Mouse (Mus musculus) retina, postnatal 7 days (tissue): ENCODE measurements around the gene St3gal4.
"Not testable (repeated sequence)": the region's sequence is repeated elsewhere in the genome, so short reads cannot be mapped to it uniquely, and the experiment has no call there.

Experiments
- DNase-seq: peaks from one replicate; pipeline ENCODE4 v3.0.0-alpha.2; 2012; ENCODE audit warnings: low read depth, low spot score

The St3gal4 gene

GRCm38 (mm10) chr9:35119168-35119567 is at the start of gene St3gal4:
TSS of gene St3gal4 (minus strand) at chr9:35119268.
- no peak for DNase-seq

GRCm38 (mm10) chr9:35166798-35167635 is 47.9 kb upstream of the St3gal4 start:
- DNase-seq: peak; percentile 6

GRCm38 (mm10) chr9:35166144-35166797 is 47.2 kb upstream of the St3gal4 start:
- peak; percentile 59 for DNase-seq

GRCm38 (mm10) chr9:35164142-35164874 is 45.2 kb upstream of the St3gal4 start:
- no peak for DNase-seq

- DNase-seq: no peak
Observed at GRCm38 (mm10) chr9:35163011-35163690, 44.1 kb upstream of the St3gal4 start.

- DNase-seq: no peak
Observed at GRCm38 (mm10) chr9:35161721-35162120, 42.7 kb upstream of the St3gal4 start.

GRCm38 (mm10) chr9:35160662-35161061 is 41.6 kb upstream of the St3gal4 start:
- no peak for DNase-seq

- DNase-seq: no peak
Observed at GRCm38 (mm10) chr9:35158477-35158876, 39.4 kb upstream of the St3gal4 start.

- DNase-seq: no peak
Observed at GRCm38 (mm10) chr9:35156862-35157261, 37.8 kb upstream of the St3gal4 start.

- no peak for DNase-seq
Observed at GRCm38 (mm10) chr9:35156002-35156710, 37.1 kb upstream of the St3gal4 start.

- no peak for DNase-seq
Observed at GRCm38 (mm10) chr9:35152923-35153322, 33.9 kb upstream of the St3gal4 start.

- not testable (repeated sequence) for DNase-seq
Observed at GRCm38 (mm10) chr9:35148822-35149221, 29.8 kb upstream of the St3gal4 start.

GRCm38 (mm10) chr9:35147261-35147660 is 28.2 kb upstream of the St3gal4 start:
- DNase-seq: not testable (repeated sequence)

GRCm38 (mm10) chr9:35145829-35146228 is 26.8 kb upstream of the St3gal4 start:
- DNase-seq: no peak

- DNase-seq: no peak
Observed at GRCm38 (mm10) chr9:35145118-35145517, 26.1 kb upstream of the St3gal4 start.

- DNase-seq: no peak
Observed at GRCm38 (mm10) chr9:35142221-35142620, 23.2 kb upstream of the St3gal4 start.

- no peak for DNase-seq
Observed at GRCm38 (mm10) chr9:35139231-35139744, 20.2 kb upstream of the St3gal4 start.

GRCm38 (mm10) chr9:35138029-35138428 is 19.0 kb upstream of the St3gal4 start:
- DNase-seq: no peak

- no peak for DNase-seq
Observed at GRCm38 (mm10) chr9:35135575-35135974, 16.5 kb upstream of the St3gal4 start.

GRCm38 (mm10) chr9:35131637-35132397 is 12.7 kb upstream of the St3gal4 start:
- DNase-seq: no peak
